Mouse (Mus musculus): ENCODE measurements around the gene Vps13a. TPM values are rescaled to one million over a fixed set of nuclear protein-coding genes. Genes with fewer than 3 reads are reported as not detected.

Vps13a gene
- total RNA-seq, 2 experiments from 2014 or later = 17.4 to 17.7 TPM

- DNase-seq (ENCODE audit: low spot score in 2 of 2) = no peak
Measured at GRCm38 (mm10) chr19:16585379-16585778, 195.4 kb downstream of the Vps13a start.

- DNase-seq (ENCODE audit: low spot score in 2 of 2) = no peak
Measured at GRCm38 (mm10) chr19:16584546-16584945, 196.2 kb downstream of the Vps13a start.

- no peak for DNase-seq (ENCODE audit: low spot score in 2 of 2)
Measured at GRCm38 (mm10) chr19:16580501-16580900, 200.2 kb downstream of the Vps13a start.

GRCm38 (mm10) chr19:16579656-16580260 lies 201.0 kb downstream of the Vps13a start:
- no peak for DNase-seq (ENCODE audit: low spot score in 2 of 2)

- no peak for DNase-seq (ENCODE audit: low spot score in 2 of 2)
Measured at GRCm38 (mm10) chr19:16576790-16577189, 203.9 kb downstream of the Vps13a start.

Other genes starting within 250 kb of the Vps13a start
- not detected for gene Foxb2, start 92.9 kb upstream of the Vps13a start, total RNA-seq (2021)
- 1 to 10 TPM; 6.4 to 8.7 TPM for gene Prune2, start 175.2 kb upstream of the Vps13a start, total RNA-seq (2021)

Measured in gastrocnemius, postnatal 4 days (tissue).